Mouse (Mus musculus): ENCODE measurements at regions not wholly inside any gene's neighbourhood (a gene's known extent, or its start where the extent isn't known, plus 50 kb on each side); places are given as distances from the start of the nearest gene placed in this dataset.
A peak's percentile ranks its signal among the peaks of the same experiment; 100 is the strongest.

GRCm38 (mm10) chr3:119915984-119916865 is 132.0 kb upstream of the Ptbp2 start:
- Histone ChIP-seq H3K36me3 (ENCODE audit: control insufficient read depth, insufficient read depth, low read length) (no peaks in the 10 kb centered on the region), H3K4me1 (ENCODE audit: control insufficient read depth, insufficient read depth, low read depth, low read length) (no peaks in the 10 kb centered on the region), H3K27ac (ENCODE audit: low read depth, low read length) (no peak overlapping the region), H3K4me3 (ENCODE audit: low read length) (no peak overlapping the region), H3K4me2 (ENCODE audit: low read length) (no peak overlapping the region), H3K27me3 (replicated peaks; ENCODE audit: control insufficient read depth, insufficient read depth, low read length) (no peaks in the 10 kb centered on the region), H3K9me3 (ENCODE audit: control insufficient read depth, low read length) (no peaks in the 10 kb centered on the region), H3K9ac (ENCODE audit: low read depth, low read length) (no peak overlapping the region)
- no peak for ATAC-seq
- WGBS: 90% methylated on average over 4 of the region's 4 CpGs

- Histone ChIP-seq H3K4me1 (ENCODE audit: control insufficient read depth, insufficient read depth, low read depth, low read length) (no peaks in the 10 kb centered on the region), H3K4me3 (ENCODE audit: low read length) (no peak overlapping the region), H3K36me3 (ENCODE audit: control insufficient read depth, insufficient read depth, low read length) (no peaks in the 10 kb centered on the region), H3K27me3 (replicated peaks; ENCODE audit: control insufficient read depth, insufficient read depth, low read length) (no peaks in the 10 kb centered on the region), H3K4me2 (ENCODE audit: low read length) (no peak overlapping the region), H3K27ac (ENCODE audit: low read depth, low read length) (no peak overlapping the region), H3K9ac (ENCODE audit: low read depth, low read length) (no peak overlapping the region), H3K9me3 (ENCODE audit: control insufficient read depth, low read length) (no peaks in the 10 kb centered on the region)
- ATAC-seq: no peak
- 49% methylated on average over 8 of the region's 8 CpGs for WGBS
Observed at GRCm38 (mm10) chr3:119911532-119911931, 127.3 kb upstream of the Ptbp2 start.

GRCm38 (mm10) chr3:119904244-119904643 is 120.0 kb upstream of the Ptbp2 start:
- H3K36me3 ChIP-seq (ENCODE audit: control insufficient read depth, insufficient read depth, low read length): no peaks in the 10 kb centered on the region
- no peak overlapping the region for H3K4me3 ChIP-seq (ENCODE audit: low read length)
- no peak overlapping the region for H3K9ac ChIP-seq (ENCODE audit: low read depth, low read length)
- no peaks in the 10 kb centered on the region for H3K9me3 ChIP-seq (ENCODE audit: control insufficient read depth, low read length)
- ATAC-seq: no peak
- 69% methylated on average over 3 of the region's 3 CpGs for WGBS
- H3K4me1 ChIP-seq (ENCODE audit: control insufficient read depth, insufficient read depth, low read depth, low read length): no peaks in the 10 kb centered on the region
- no peak overlapping the region for H3K27ac ChIP-seq (ENCODE audit: low read depth, low read length)
- no peaks in the 10 kb centered on the region for H3K27me3 ChIP-seq (replicated peaks; ENCODE audit: control insufficient read depth, insufficient read depth, low read length)
- H3K4me2 ChIP-seq (ENCODE audit: low read length): no peak overlapping the region

GRCm38 (mm10) chr3:119895141-119895540 is 110.9 kb upstream of the Ptbp2 start:
- Histone ChIP-seq H3K4me3 (ENCODE audit: low read length) (no peak overlapping the region), H3K9me3 (ENCODE audit: control insufficient read depth, low read length) (no peaks in the 10 kb centered on the region), H3K9ac (ENCODE audit: low read depth, low read length) (no peak overlapping the region), H3K4me1 (ENCODE audit: control insufficient read depth, insufficient read depth, low read depth, low read length) (peaks cover 8% of the 10 kb centered on the region), H3K36me3 (ENCODE audit: control insufficient read depth, insufficient read depth, low read length) (no peaks in the 10 kb centered on the region), H3K4me2 (ENCODE audit: low read length) (no peak overlapping the region), H3K27me3 (replicated peaks; ENCODE audit: control insufficient read depth, insufficient read depth, low read length) (no peaks in the 10 kb centered on the region), H3K27ac (ENCODE audit: low read depth, low read length) (no peak overlapping the region)
- WGBS: 72% methylated on average over 3 of the region's 3 CpGs
- no peak for ATAC-seq

- Histone ChIP-seq H3K9me3 (ENCODE audit: control insufficient read depth, low read length) (no peaks in the 10 kb centered on the region), H3K27ac (ENCODE audit: low read depth, low read length) (no peak overlapping the region), H3K9ac (ENCODE audit: low read depth, low read length) (no peak overlapping the region; the same call in 1 of the 2 replicates), H3K4me2 (ENCODE audit: low read length) (peak overlapping the region; percentile 60), H3K27me3 (replicated peaks; ENCODE audit: control insufficient read depth, insufficient read depth, low read length) (no peaks in the 10 kb centered on the region), H3K4me3 (ENCODE audit: low read length) (no peak overlapping the region; the same call in 1 of the 2 replicates), H3K4me1 (ENCODE audit: control insufficient read depth, insufficient read depth, low read depth, low read length) (peaks cover 8% of the 10 kb centered on the region), H3K36me3 (ENCODE audit: control insufficient read depth, insufficient read depth, low read length) (no peaks in the 10 kb centered on the region)
- 48% methylated on average over 10 of the region's 10 CpGs for WGBS
- ATAC-seq: 0 out of 2 replicates have a peak, but pooled peaks have one; percentile 25
Observed at GRCm38 (mm10) chr3:119894035-119894434, 109.8 kb upstream of the Ptbp2 start.

- Histone ChIP-seq H3K9ac (ENCODE audit: low read depth, low read length) (peak overlapping the region; percentile 46; the same call in 1 of the 2 replicates), H3K4me1 (ENCODE audit: control insufficient read depth, insufficient read depth, low read depth, low read length) (peaks cover 8% of the 10 kb centered on the region), H3K4me3 (ENCODE audit: low read length) (peak overlapping the region; percentile 25), H3K27me3 (replicated peaks; ENCODE audit: control insufficient read depth, insufficient read depth, low read length) (no peaks in the 10 kb centered on the region), H3K4me2 (ENCODE audit: low read length) (peak overlapping the region; percentile 60), H3K9me3 (ENCODE audit: control insufficient read depth, low read length) (no peaks in the 10 kb centered on the region), H3K27ac (ENCODE audit: low read depth, low read length) (peak overlapping the region; percentile 42; the same call in 1 of the 2 replicates), H3K36me3 (ENCODE audit: control insufficient read depth, insufficient read depth, low read length) (no peaks in the 10 kb centered on the region)
- ATAC-seq: peak; percentile 68
- 7% methylated on average over 20 of the region's 20 CpGs for WGBS
Observed at GRCm38 (mm10) chr3:119893165-119893910, 109.1 kb upstream of the Ptbp2 start.

- Histone ChIP-seq H3K9ac (ENCODE audit: low read depth, low read length) (0 out of 2 replicates have a peak overlapping the region, but pooled peaks have one; percentile 22), H3K27me3 (replicated peaks; ENCODE audit: control insufficient read depth, insufficient read depth, low read length) (no peaks in the 10 kb centered on the region), H3K4me3 (ENCODE audit: low read length) (no peak overlapping the region), H3K36me3 (ENCODE audit: control insufficient read depth, insufficient read depth, low read length) (no peaks in the 10 kb centered on the region), H3K4me2 (ENCODE audit: low read length) (no peak overlapping the region; the same call in 1 of the 2 replicates), H3K27ac (ENCODE audit: low read depth, low read length) (0 out of 2 replicates have a peak overlapping the region, but pooled peaks have one; percentile 34), H3K4me1 (ENCODE audit: control insufficient read depth, insufficient read depth, low read depth, low read length) (peaks cover 8% of the 10 kb centered on the region), H3K9me3 (ENCODE audit: control insufficient read depth, low read length) (no peaks in the 10 kb centered on the region)
- WGBS: 50% methylated on average over 9 of the region's 9 CpGs
- ATAC-seq: no peak
Observed at GRCm38 (mm10) chr3:119892533-119893164, 108.4 kb upstream of the Ptbp2 start.

- no peak overlapping the region for H3K27ac ChIP-seq (ENCODE audit: low read depth, low read length)
- 63% methylated on average over 4 of the region's 4 CpGs for WGBS
Observed at GRCm38 (mm10) chr3:119890911-119891310, 106.6 kb upstream of the Ptbp2 start.

More at GRCm38 (mm10) chr3:119890911-119891310, 106.6 kb upstream of the Ptbp2 start:
- Histone ChIP-seq H3K4me1 (ENCODE audit: control insufficient read depth, insufficient read depth, low read depth, low read length) (peaks cover 8% of the 10 kb centered on the region), H3K36me3 (ENCODE audit: control insufficient read depth, insufficient read depth, low read length) (no peaks in the 10 kb centered on the region), H3K4me3 (ENCODE audit: low read length) (no peak overlapping the region), H3K4me2 (ENCODE audit: low read length) (no peak overlapping the region), H3K9me3 (ENCODE audit: control insufficient read depth, low read length) (no peaks in the 10 kb centered on the region), H3K9ac (ENCODE audit: low read depth, low read length) (no peak overlapping the region), H3K27me3 (replicated peaks; ENCODE audit: control insufficient read depth, insufficient read depth, low read length) (no peaks in the 10 kb centered on the region)
- ATAC-seq: no peak

Measured in hindbrain, embryonic 16.5 days (tissue).